Comparison of ENCODE assay signal across 9 mouse cellular contexts in the genomic region with DNA sequence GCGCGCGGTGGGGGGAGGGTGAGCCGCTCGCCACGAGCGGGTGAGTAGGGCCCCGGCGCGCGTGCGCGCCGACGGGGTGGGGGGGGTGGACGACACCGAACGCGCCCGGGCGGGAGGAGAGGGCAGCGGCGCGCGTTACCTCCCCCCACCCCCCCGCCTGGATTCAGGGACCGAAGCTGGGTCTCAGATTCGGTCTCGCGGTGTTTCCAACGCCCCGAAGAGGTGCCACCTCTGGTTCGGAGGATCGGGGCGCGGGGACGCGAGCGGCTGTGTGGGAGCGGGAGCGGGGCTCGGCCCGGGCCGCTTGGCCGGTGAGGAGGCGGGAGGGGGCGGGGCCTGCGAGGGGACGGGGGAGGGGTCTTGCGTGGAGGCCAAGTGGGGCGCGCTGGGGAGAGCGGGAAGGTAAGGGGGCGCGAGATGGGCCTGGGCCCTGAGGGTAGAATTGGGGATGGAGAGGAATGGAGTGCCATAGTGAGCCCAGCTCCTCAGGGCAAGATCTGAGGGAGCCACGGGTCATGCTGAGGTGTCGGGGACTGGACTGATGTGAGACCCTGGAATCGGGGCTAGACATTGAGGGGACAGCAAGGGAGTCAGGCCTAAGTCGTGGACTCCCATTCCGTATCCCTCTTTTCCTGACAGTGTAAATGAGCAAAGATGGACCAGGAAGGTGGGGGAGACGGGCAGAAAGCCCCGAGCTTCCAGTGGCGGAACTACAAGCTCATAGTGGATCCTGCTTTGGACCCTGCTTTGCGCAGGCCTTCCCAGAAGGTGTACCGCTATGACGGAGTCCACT. TPM values are rescaled to one million over a fixed set of nuclear protein-coding genes. Genes with fewer than 3 reads are reported as not detected.
DNase-seq lines count a peak whose midpoint lies in the region; ATAC-seq and TF ChIP-seq lines count a peak whose summit lies in the region.
"Had no signal": no experiment of that assay in that cellular context is flagged by ENCODE, and none has a peak within 500 bp of the region (broad histone marks: within the 10 kb centered on the region; RNA-seq: fewer than 3 reads in every experiment).

No protein-coding gene starts in this region.

- 3% methylated on average over 45 of the region's 66 CpGs for WGBS in heart, embryonic 13.5 days
- WGBS in kidney, postnatal 0 days, result 1% methylated on average over 58 of the region's 66 CpGs
- WGBS in spleen, adult 2 months, result 2% methylated on average over 63 of the region's 66 CpGs

- peak overlapping the region; percentile 95 for H3K4me2 ChIP-seq in heart, embryonic 13.5 days
- peak overlapping the region; percentile 84 for H3K4me2 ChIP-seq in kidney, postnatal 0 days (ENCODE audit: low read length)

- H3K9me3 ChIP-seq in heart, embryonic 13.5 days, result no peaks in the 10 kb centered on the region
- H3K9me3 ChIP-seq in kidney, postnatal 0 days (replicated peaks; ENCODE audit: low read length), result no peaks in the 10 kb centered on the region

- DNase-seq in adrenal gland, adult (ENCODE audit: inconsistent age in 2 of 2, low spot score in 1 of 2), result peak; percentile 75 to 91
- DNase-seq in adrenal gland, adult 8-10 months, result no peak
- peak; percentile 72 for DNase-seq in R1 (ENCODE audit: low read depth, low spot score)
- peak; percentile 52 for DNase-seq in embryo, embryonic 10 days (ENCODE audit: low spot score)
- DNase-seq in kidney, postnatal 0 days (ENCODE audit: low spot score), result peak; percentile 56
- DNase-seq in lung, postnatal 25 days (ENCODE audit: low spot score), result peak; percentile 16
- peak in 1 of 2 experiments; percentile 38 for DNase-seq in spleen, adult 2 months (ENCODE audit: low read depth in 1 of 2, low spot score in 2 of 2)

- no peak for TF ChIP-seq POLR2A in spleen, adult 2 months (IDR thresholded peaks at IDR 0.05; ENCODE audit: low read depth, low read length)

- ATAC-seq in heart, embryonic 13.5 days (ENCODE audit: extremely low read depth, insufficient number of reproducible peaks, low FRiP score, low TSS enrichment), result peak; percentile 49
- peak; percentile 41 for ATAC-seq in kidney, postnatal 0 days (replicated peaks; ENCODE audit: low FRiP score, low read depth)

- H3K27me3 ChIP-seq in heart, embryonic 13.5 days (replicated peaks), result no peaks in the 10 kb centered on the region
- no peaks in the 10 kb centered on the region for H3K27me3 ChIP-seq in kidney, postnatal 0 days (ENCODE audit: insufficient read depth, low read length)
- no peaks in the 10 kb centered on the region for H3K27me3 ChIP-seq in spleen, adult 2 months (ENCODE audit: control insufficient read depth, insufficient read depth, low read length)

- H3K9ac ChIP-seq in heart, embryonic 13.5 days, result peak overlapping the region; percentile 96
- H3K9ac ChIP-seq in kidney, postnatal 0 days (ENCODE audit: low read depth, low read length), result peak overlapping the region; percentile 94

- peak overlapping the region; percentile 92 for H3K4me3 ChIP-seq in heart, embryonic 13.5 days
- peak overlapping the region; percentile 90 for H3K4me3 ChIP-seq in kidney, postnatal 0 days (replicated peaks; ENCODE audit: low read depth, low read length)
- peak overlapping the region; percentile 95 for H3K4me3 ChIP-seq in spleen, adult 2 months (ENCODE audit: extremely low read depth, insufficient read depth, insufficient read length)

- no peak for TF ChIP-seq CTCF in kidney, postnatal 0 days (IDR thresholded peaks at IDR 0.05; ENCODE audit: low read depth)
- no peak for TF ChIP-seq CTCF in spleen, adult 2 months (IDR thresholded peaks at IDR 0.05; ENCODE audit: extremely low read depth, insufficient read depth, insufficient read length, insufficient replicate concordance)

- H3K36me3 ChIP-seq in heart, embryonic 13.5 days, result peaks cover 44% of the 10 kb centered on the region
- peaks cover 21% of the 10 kb centered on the region for H3K36me3 ChIP-seq in kidney, postnatal 0 days (ENCODE audit: insufficient read depth, low read length)
- H3K36me3 ChIP-seq in spleen, adult 2 months (ENCODE audit: control insufficient read depth, insufficient read depth, low read length), result peaks cover 9% of the 10 kb centered on the region

- H3K27ac ChIP-seq in heart, embryonic 13.5 days (replicated peaks), result peak overlapping the region; percentile 99
- peak overlapping the region; percentile 98 for H3K27ac ChIP-seq in kidney, postnatal 0 days
- H3K27ac ChIP-seq in spleen, adult 2 months (ENCODE audit: insufficient read depth, low read length), result peak overlapping the region; percentile 96

- peaks cover 22% of the 10 kb centered on the region for H3K4me1 ChIP-seq in heart, embryonic 13.5 days
- H3K4me1 ChIP-seq in kidney, postnatal 0 days (replicated peaks; ENCODE audit: insufficient read depth, low read length), result peaks cover 5% of the 10 kb centered on the region; the same call in 1 of the 2 replicates
- peaks cover 5% of the 10 kb centered on the region; the same call in 1 of the 2 replicates for H3K4me1 ChIP-seq in spleen, adult 2 months (ENCODE audit: control insufficient read depth, insufficient read depth, insufficient read length)

RNA-seq across cellular contexts. Expression of gene Setd1a, which starts 1.2 kb away (rescaled TPM):
- total RNA-seq in adrenal gland, adult 8-10 months (2022), result 10 to 100 TPM; 39.6 to 54.6 (median 45.7) TPM
- polyA plus RNA-seq in heart, embryonic 13.5 days (2015; fragmentation: Nextera tagmentation; extraction: Ambion mirVana), result 12.6 and 17.0 TPM in 2 replicates
- 15.6 and 17.9 TPM in 2 replicates for polyA plus RNA-seq in kidney, postnatal 0 days (2015; fragmentation: Nextera tagmentation; extraction: Ambion mirVana)
- 13.9 and 14.9 TPM in 2 replicates for polyA plus RNA-seq in spleen, adult 2 months (2012; rRNA removed)

RNA-seq across cellular contexts. Expression of gene Gm49388, which starts 7.7 kb away (rescaled TPM):
- 1 to 10 TPM; 4.2 to 8.9 (median 5.8) TPM for total RNA-seq in adrenal gland, adult 8-10 months (2022)
- not detected in 2 replicates for polyA plus RNA-seq in heart, embryonic 13.5 days (2015; fragmentation: Nextera tagmentation; extraction: Ambion mirVana)
- not detected in 2 replicates for polyA plus RNA-seq in kidney, postnatal 0 days (2015; fragmentation: Nextera tagmentation; extraction: Ambion mirVana)
- polyA plus RNA-seq in spleen, adult 2 months (2012; rRNA removed), result not detected in 2 replicates
- polyA plus RNA-seq: large intestine, adult 2 months had no signal

RNA-seq across cellular contexts. Expression of gene Orai3, which starts 8.1 kb away (rescaled TPM):
- total RNA-seq in adrenal gland, adult 8-10 months (2022), result 10 to 100 TPM; 30.1 to 37.2 (median 35.0) TPM
- 15.8 and 15.9 TPM in 2 replicates for polyA plus RNA-seq in heart, embryonic 13.5 days (2015; fragmentation: Nextera tagmentation; extraction: Ambion mirVana)
- polyA plus RNA-seq in kidney, postnatal 0 days (2015; fragmentation: Nextera tagmentation; extraction: Ambion mirVana), result 27.2 and 30.1 TPM in 2 replicates
- 50.3 and 62.9 TPM in 2 replicates for polyA plus RNA-seq in spleen, adult 2 months (2012; rRNA removed)

RNA-seq across cellular contexts. Expression of gene Hsd3b7, which starts 22.7 kb away (rescaled TPM):
- total RNA-seq in adrenal gland, adult 8-10 months (2022), result 10 to 100 TPM; 33.8 to 44.9 (median 41.5) TPM
- polyA plus RNA-seq in heart, embryonic 13.5 days (2015; fragmentation: Nextera tagmentation; extraction: Ambion mirVana), result 19.5 and 21.6 TPM in 2 replicates
- 28.3 and 28.8 TPM in 2 replicates for polyA plus RNA-seq in kidney, postnatal 0 days (2015; fragmentation: Nextera tagmentation; extraction: Ambion mirVana)
- 22.7 and 23.6 TPM in 2 replicates for polyA plus RNA-seq in spleen, adult 2 months (2012; rRNA removed)

RNA-seq across cellular contexts. Expression of gene Fbxl19, which starts 33.3 kb away (rescaled TPM):
- total RNA-seq in adrenal gland, adult 8-10 months (2022), result 10 to 100 TPM; 13.5 to 18.6 (median 16.5) TPM
- 1.8 and 3.0 TPM in 2 replicates for polyA plus RNA-seq in heart, embryonic 13.5 days (2015; fragmentation: Nextera tagmentation; extraction: Ambion mirVana)
- 2.8 and 3.5 TPM in 2 replicates for polyA plus RNA-seq in kidney, postnatal 0 days (2015; fragmentation: Nextera tagmentation; extraction: Ambion mirVana)
- 17.4 and 23.6 TPM in 2 replicates for polyA plus RNA-seq in spleen, adult 2 months (2012; rRNA removed)
